Mouse (Mus musculus): ENCODE measurements around the gene Cox8b.

DNA sequence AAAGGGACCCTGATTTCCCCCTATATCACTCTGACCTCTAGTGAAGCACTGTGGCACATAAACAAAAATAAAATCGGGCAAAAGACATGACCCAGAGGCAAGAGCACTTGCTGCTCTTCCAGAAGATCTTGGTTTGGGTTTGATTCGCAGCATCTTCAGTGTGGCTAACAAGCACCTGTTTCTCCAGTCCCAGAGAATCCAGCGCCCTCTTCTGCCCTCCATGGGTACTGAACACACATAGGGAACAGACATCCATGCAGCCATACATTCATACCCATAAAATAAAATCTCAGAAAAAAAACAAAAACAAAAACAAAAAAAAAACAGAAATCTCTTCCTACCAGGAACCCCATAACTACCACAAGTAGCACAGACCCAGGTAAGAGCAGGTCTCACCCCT, 38.2 kb upstream of the Cox8b start:
- no peak for TF ChIP-seq CTCF (IDR thresholded peaks at IDR 0.05; ENCODE audit: borderline replicate concordance, control insufficient read depth, extremely low read depth, insufficient read depth, low read length, poor library complexity)
- no peak for TF ChIP-seq POLR2A (IDR thresholded peaks at IDR 0.05; ENCODE audit: control insufficient read depth, extremely low read depth, insufficient read depth, low read length, poor library complexity)

All from thymus, adult 2 months (tissue).